Mouse (Mus musculus) kidney, adult 11 months (tissue): ENCODE results near the gene Olfr1336.

Source experiments
- DNase-seq: peaks from one replicate; pipeline ENCODE4 v3.0.0; 2022

The Olfr1336 gene

GRCm38 (mm10) chr7:6455868-6456267 lies at the start of gene Olfr1336:
Gene Olfr1336 (plus strand): TSS chr7:6456168.
- no peak for DNase-seq

GRCm38 (mm10) chr7:6410043-6410442 lies 45.9 kb upstream of the Olfr1336 start, which contains the start of gene Gm20715:
Gene Gm20715 (plus strand): TSS chr7:6410277.
- peak; percentile 89 for DNase-seq

- DNase-seq, result no peak
These were observed 41.1 kb upstream of the Olfr1336 start for GRCm38 (mm10) chr7:6414626-6415441.

GRCm38 (mm10) chr7:6415442-6415787 lies 40.6 kb upstream of the Olfr1336 start:
- no peak for DNase-seq

- no peak for DNase-seq
These were observed 36.1 kb upstream of the Olfr1336 start for GRCm38 (mm10) chr7:6419894-6420293.

- DNase-seq, result no peak
These were observed 26.6 kb upstream of the Olfr1336 start for GRCm38 (mm10) chr7:6429381-6429780.

GRCm38 (mm10) chr7:6430342-6430741 lies 25.6 kb upstream of the Olfr1336 start:
- DNase-seq, result no peak

- DNase-seq, result no peak
These were observed 17.6 kb upstream of the Olfr1336 start, which contains the start of gene Olfr1344 for GRCm38 (mm10) chr7:6438388-6438787. Gene Olfr1344 (plus strand): TSS chr7:6438688.

- DNase-seq, result no peak
These were observed 14.8 kb upstream of the Olfr1336 start for GRCm38 (mm10) chr7:6441173-6441572.

- DNase-seq, result no peak
These were observed 8.2 kb upstream of the Olfr1336 start for GRCm38 (mm10) chr7:6447771-6448170.

GRCm38 (mm10) chr7:6456399-6456798 lies 431 bp downstream of the Olfr1336 start:
- no peak for DNase-seq

- DNase-seq, result no peak
These were observed 11.0 kb downstream of the Olfr1336 start, which contains the start of gene Olfr1346 for GRCm38 (mm10) chr7:6466951-6467350. Gene Olfr1346 (plus strand): TSS chr7:6467101.

GRCm38 (mm10) chr7:6477633-6478032 lies 21.7 kb downstream of the Olfr1336 start:
- DNase-seq, result peak; percentile 75

- no peak for DNase-seq
These were observed 30.9 kb downstream of the Olfr1336 start, which contains the start of gene Olfr5 for GRCm38 (mm10) chr7:6486841-6487240. Gene Olfr5 (minus strand): TSS chr7:6486941.

- DNase-seq, result no peak
These were observed 43.7 kb downstream of the Olfr1336 start, which contains the start of gene Olfr1347 for GRCm38 (mm10) chr7:6499655-6500054. Gene Olfr1347 (minus strand): TSS chr7:6499755.

GRCm38 (mm10) chr7:6508648-6509047 lies 52.7 kb downstream of the Olfr1336 start, which contains the start of gene Olfr1348:
Gene Olfr1348 (minus strand): TSS chr7:6508748.
- no peak for DNase-seq
